Mouse (Mus musculus) olfactory bulb, adult 2 months (tissue): Measurements from ENCODE around the gene Cyp4f15.

Experiments used
- CTCF ChIP-seq: fragments of 200-500 bp; IDR thresholded peaks from 2 replicates; pipeline ENCODE4 v1.5.1; 2012; ENCODE audit warnings: low read depth, mild to moderate bottlenecking, low read length, moderate library complexity; ENCODE audit not compliant: insufficient read depth
- POLR2A ChIP-seq: fragments of 200-500 bp; IDR thresholded peaks from 2 replicates; pipeline ENCODE4 v1.6.1; 2012; ENCODE audit warnings: mild to moderate bottlenecking, low read depth, low read length, moderate library complexity; ENCODE audit not compliant: insufficient read depth

DNA sequence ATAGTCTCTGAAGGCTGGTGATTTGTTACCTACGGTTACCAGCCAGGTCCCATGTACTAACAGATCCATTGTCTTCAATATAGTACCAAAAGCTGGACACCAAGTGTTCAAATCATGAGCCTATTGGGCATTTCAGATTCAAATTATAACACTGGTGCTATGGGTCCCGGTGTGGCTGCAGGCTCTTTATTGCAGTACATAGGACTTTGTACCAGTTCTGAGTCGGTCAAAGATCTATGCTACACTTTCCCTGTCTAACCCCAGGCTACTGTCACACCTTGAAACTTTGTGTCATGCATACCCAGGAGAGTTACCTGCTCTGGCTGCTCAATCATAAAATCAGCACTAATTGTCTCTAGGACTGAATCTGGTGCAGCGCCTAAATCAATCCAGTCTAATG is 31.6 kb upstream of the Cyp4f15 start:
- TF ChIP-seq POLR2A (no peak), CTCF (no peak)
